Mouse (Mus musculus) heart, embryonic 11.5 days (tissue): Measurements from ENCODE around the gene Osbpl10. TPM values are rescaled to one million over a fixed set of nuclear protein-coding genes. Genes with fewer than 3 reads are reported as not detected.

Experiments
- ATAC-seq: fragments of 200-750 bp; cut with Nextera tagmentation; replicated peaks from 2 replicates; pipeline ENCODE4 v1.8.0; 2017; ENCODE audit warnings: moderate library complexity; ENCODE audit not compliant: insufficient number of reproducible peaks, low FRiP score, low TSS enrichment
- H3K27ac ChIP-seq: fragments of 300-500 bp; sonication (generic); 2 replicates; pipeline ENCODE4 v1.5.1; 2014; ENCODE audit warnings: mild to moderate bottlenecking, low read depth, low read length
- H3K27me3 ChIP-seq: fragments of 300-500 bp; sonication (generic); 2 replicates; pipeline ENCODE4 v1.6.1; 2014; ENCODE audit warnings: mild to moderate bottlenecking, low read length, mixed read lengths; ENCODE audit not compliant: control insufficient read depth, insufficient read depth
- H3K36me3 ChIP-seq: fragments of 300-500 bp; sonication (generic); 2 replicates; pipeline ENCODE4 v1.6.1; 2014; ENCODE audit warnings: mild to moderate bottlenecking, low read length, moderate library complexity, mixed read lengths; ENCODE audit not compliant: control insufficient read depth, insufficient read depth
- H3K4me1 ChIP-seq: fragments of 300-500 bp; sonication (generic); 2 replicates; pipeline ENCODE4 v1.6.1; 2014; ENCODE audit warnings: low read length; ENCODE audit not compliant: control insufficient read depth, insufficient read depth
- H3K4me2 ChIP-seq: fragments of 300-500 bp; sonication (generic); 2 replicates; pipeline ENCODE4 v1.6.1; 2014; ENCODE audit warnings: mild to moderate bottlenecking, moderate library complexity
- H3K4me3 ChIP-seq: fragments of 300-500 bp; sonication (generic); 2 replicates; pipeline ENCODE4 v1.5.1; 2014; ENCODE audit warnings: low read depth, low read length
- H3K9ac ChIP-seq: fragments of 300-500 bp; sonication (generic); 2 replicates; pipeline ENCODE4 v1.6.1; 2014; ENCODE audit warnings: mild to moderate bottlenecking, low read depth, low read length, moderate library complexity
- H3K9me3 ChIP-seq: fragments of 300-500 bp; sonication (generic); replicated peaks from 2 replicates; pipeline ENCODE4 v1.6.1; 2016; ENCODE audit warnings: low read length; ENCODE audit not compliant: control insufficient read depth
- WGBS: fragments of 180-500 bp; shearing (Covaris S2); extraction: QIAGEN DNeasy Blood & Tissue Kit; methylation state at CpG from one replicate; pipeline ENCODE4 v1.1.7; 2014; ENCODE audit not compliant: insufficient replicate concordance; 5-methylcytosine and 5-hydroxymethylcytosine counted together
- polyA plus RNA-seq: library from polyadenylated mRNA; unstranded; fragments of >200 nt; fragmentation: Nextera tagmentation; extraction: Ambion mirVana; gene quantifications from 2 replicates; pipeline ENCODE4 v1.2.1, GENCODE M21; 2014

The Osbpl10 gene
- polyA plus RNA-seq, 1 experiment from 2014 or later, result 1.6 TPM

DNA sequence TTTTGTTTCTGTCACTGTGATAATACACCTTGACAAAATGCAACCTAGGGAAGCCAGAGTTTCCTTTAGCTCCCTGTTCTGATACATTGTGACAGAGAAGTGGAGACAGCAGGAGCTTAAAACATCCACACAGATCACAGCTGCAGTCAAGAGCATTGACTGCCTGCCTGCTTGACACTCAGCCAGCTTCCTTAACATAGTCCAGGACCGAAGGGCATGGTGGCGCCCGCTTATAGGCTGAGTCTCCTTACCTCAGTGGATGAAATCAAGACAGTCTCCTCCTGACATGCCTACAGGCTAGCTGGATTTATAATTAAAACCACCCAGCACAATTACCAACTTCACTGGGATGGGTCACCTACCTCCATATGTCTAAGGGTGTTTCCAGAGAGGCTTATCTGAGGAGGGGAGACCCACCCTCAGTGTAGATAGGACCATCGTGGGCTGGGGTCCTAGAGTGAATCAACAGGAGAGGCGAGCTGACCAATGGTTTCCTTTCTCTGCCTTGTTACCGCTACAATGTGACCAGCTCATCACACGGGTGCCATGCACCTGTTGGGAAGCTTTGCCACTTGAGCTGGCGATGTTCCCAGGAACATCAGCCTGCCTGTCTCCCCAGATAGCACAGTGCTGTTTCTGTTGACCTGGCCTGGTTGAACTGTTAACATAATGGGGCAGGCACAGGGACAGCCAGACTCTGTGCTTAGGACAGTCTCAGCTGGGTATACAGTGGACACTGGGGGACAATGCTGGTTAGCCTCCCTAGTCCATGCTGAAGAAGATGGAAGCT, 76.9 kb downstream of the Osbpl10 start:
- H3K36me3 ChIP-seq, result no peaks in the 10 kb centered on the region
- no peak overlapping the region for H3K4me3 ChIP-seq
- peaks cover 19% of the 10 kb centered on the region for H3K4me1 ChIP-seq
- H3K27me3 ChIP-seq, result no peaks in the 10 kb centered on the region
- no peak for ATAC-seq
- H3K4me2 ChIP-seq, result peak overlapping the region; percentile 29; the same call in 1 of the 2 replicates
- WGBS, result 62% methylated on average over 8 of the region's 8 CpGs
- no peaks in the 10 kb centered on the region for H3K9me3 ChIP-seq
- H3K9ac ChIP-seq, result no peak overlapping the region
- H3K27ac ChIP-seq, result peak overlapping the region; percentile 10; the same call in 1 of the 2 replicates

DNA sequence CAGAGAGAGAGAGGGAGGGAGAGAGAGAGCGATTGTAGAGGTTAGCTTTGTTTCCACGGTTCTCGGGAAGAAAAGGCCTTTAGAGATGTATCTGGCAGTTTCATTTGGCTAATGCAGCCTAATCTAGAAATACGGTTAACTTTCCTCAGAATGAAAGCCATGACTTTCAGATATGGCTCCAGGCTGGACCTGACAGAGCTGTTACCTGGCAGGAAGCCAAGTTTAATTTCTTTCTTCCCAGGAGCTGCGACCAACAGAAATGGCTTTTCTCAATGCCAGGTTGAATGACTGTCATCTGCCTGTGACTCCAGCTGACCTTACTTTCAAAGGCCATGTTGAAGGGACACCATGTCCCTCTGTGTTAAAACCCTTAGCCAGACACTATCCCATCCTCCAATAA, 80.4 kb downstream of the Osbpl10 start:
- WGBS, result 44% methylated on average over 5 of the region's 5 CpGs
- no peak for ATAC-seq
- H3K27ac ChIP-seq, result peak overlapping the region; percentile 41; the same call in 1 of the 2 replicates
- H3K9me3 ChIP-seq, result no peaks in the 10 kb centered on the region
- no peak overlapping the region for H3K9ac ChIP-seq
- H3K4me1 ChIP-seq, result peaks cover 17% of the 10 kb centered on the region
- no peak overlapping the region for H3K4me2 ChIP-seq
- H3K4me3 ChIP-seq, result no peak overlapping the region
- H3K27me3 ChIP-seq, result no peaks in the 10 kb centered on the region
- no peaks in the 10 kb centered on the region for H3K36me3 ChIP-seq

DNA sequence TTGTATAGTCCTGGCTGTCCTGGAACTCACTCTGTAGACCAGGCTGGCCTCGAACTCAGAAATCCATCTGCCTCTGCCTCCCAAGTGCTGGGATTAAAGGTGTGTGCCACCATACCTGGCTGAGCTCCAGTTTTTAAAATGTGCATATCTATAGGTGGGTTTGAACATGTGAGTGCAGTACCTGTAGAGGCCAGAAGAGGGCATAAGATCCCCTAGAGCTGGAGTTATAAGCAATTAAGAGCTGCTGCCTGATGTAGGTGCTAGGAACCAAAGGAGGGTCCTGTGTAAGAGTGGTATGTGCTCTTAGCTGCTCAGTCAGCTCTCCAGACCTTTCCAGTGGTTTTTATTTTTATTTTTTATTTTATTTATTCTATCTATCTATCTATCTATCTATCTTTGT, 86.5 kb downstream of the Osbpl10 start:
- Histone ChIP-seq H3K4me3 (no peak overlapping the region), H3K36me3 (no peaks in the 10 kb centered on the region), H3K4me1 (no peaks in the 10 kb centered on the region), H3K9ac (no peak overlapping the region), H3K27me3 (no peaks in the 10 kb centered on the region), H3K4me2 (no peak overlapping the region), H3K9me3 (no peaks in the 10 kb centered on the region; the same call in 1 of the 2 replicates), H3K27ac (no peak overlapping the region)
- 88% methylated on average over 1 of the region's 1 CpGs for WGBS
- ATAC-seq, result no peak

DNA sequence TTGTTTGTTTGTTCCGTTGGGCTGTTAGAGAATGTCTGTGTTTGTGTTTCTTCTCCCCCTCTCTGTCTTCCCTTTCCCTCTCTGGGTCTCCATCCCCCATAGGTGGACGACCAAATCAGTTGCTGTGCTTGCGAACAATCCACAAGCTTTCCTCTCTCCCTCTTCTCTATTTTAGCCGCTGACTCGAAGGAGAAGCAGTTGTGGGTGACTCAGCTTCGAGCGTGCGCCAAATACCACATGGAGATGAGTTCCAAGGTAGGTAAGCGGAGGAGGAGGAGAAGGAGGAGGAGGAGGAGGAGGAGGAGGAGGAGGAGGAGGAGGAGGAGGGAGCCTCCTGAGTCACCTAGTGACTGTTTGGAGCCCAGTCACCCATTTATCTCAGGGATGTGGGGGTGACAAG, 88.7 kb downstream of the Osbpl10 start:
- H3K4me3 ChIP-seq, result no peak overlapping the region
- WGBS, result 64% methylated on average over 8 of the region's 9 CpGs
- H3K4me2 ChIP-seq, result no peak overlapping the region
- H3K27ac ChIP-seq, result no peak overlapping the region
- H3K9ac ChIP-seq, result no peak overlapping the region
- H3K4me1 ChIP-seq, result no peaks in the 10 kb centered on the region
- no peak for ATAC-seq
- no peaks in the 10 kb centered on the region for H3K36me3 ChIP-seq
- H3K9me3 ChIP-seq, result no peaks in the 10 kb centered on the region; the same call in 1 of the 2 replicates
- H3K27me3 ChIP-seq, result no peaks in the 10 kb centered on the region

DNA sequence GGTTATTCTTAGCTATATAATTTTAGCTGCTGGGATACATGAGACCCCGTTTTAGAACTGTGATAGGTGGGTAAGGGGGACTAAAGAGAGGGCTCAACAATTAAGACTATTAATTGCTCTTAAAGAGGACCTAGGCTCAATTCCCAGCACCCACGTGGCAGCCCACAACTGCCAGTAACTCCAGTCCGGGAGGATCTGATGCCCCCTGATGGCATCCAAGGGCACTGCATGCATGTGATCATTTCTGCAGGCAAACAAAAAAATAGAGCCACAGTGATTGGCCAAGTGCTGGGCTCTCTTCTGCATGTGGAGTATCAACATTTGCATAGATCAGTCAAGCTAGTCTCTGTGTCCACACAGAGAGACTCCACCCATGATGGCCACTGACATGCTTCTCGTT, 96.8 kb downstream of the Osbpl10 start:
- H3K4me2 ChIP-seq, result no peak overlapping the region
- ATAC-seq, result no peak
- no peaks in the 10 kb centered on the region for H3K4me1 ChIP-seq
- no peak overlapping the region for H3K27ac ChIP-seq
- peaks cover 4% of the 10 kb centered on the region; the same call in 1 of the 2 replicates for H3K9me3 ChIP-seq
- no peak overlapping the region for H3K4me3 ChIP-seq
- H3K9ac ChIP-seq, result no peak overlapping the region
- no peaks in the 10 kb centered on the region for H3K36me3 ChIP-seq
- WGBS, result 80% methylated on average over 4 of the region's 4 CpGs
- no peaks in the 10 kb centered on the region for H3K27me3 ChIP-seq

DNA sequence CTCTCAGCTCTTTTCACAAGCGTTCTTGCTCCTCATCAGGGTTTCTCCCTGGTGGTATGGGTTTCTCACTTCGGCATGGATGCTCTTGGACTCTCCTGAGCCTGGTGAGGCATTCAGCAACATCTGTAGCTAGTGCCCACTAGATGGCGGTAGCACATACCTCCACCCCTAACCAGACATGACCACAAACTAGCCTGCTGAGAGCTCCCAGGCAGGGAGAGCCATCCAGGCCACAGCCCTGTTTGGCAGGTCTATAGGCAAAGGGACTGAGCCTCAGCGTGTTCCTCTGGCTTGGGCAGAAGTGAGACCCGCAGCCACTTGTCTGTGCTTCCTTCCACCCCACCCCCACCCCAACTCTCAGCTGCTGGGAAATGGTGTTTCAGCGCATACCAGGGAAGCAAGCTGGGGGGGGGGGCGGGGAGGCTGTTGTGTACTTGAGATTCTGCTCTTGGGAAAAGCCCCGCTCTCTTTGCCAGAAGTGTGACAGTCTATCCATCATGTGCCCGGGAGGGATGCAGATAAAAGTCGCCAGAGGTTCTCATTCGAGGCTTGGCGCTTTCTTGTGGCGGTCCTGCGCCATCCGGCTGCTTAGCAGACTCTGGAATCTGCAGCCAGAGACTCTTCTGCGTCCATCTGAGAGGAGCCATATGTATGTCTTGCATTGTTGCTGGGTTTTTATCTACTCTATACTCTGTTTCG, 110.1 kb downstream of the Osbpl10 start:
- Histone ChIP-seq H3K4me2 (peak overlapping the region; percentile 11), H3K9me3 (no peaks in the 10 kb centered on the region), H3K27me3 (no peaks in the 10 kb centered on the region), H3K27ac (no peak overlapping the region), H3K36me3 (0 out of 2 replicates have a peak, but pooled peaks cover 3% of the 10 kb centered on the region), H3K9ac (peak overlapping the region; percentile 53; the same call in 1 of the 2 replicates), H3K4me3 (no peak overlapping the region), H3K4me1 (peaks cover 7% of the 10 kb centered on the region; the same call in 1 of the 2 replicates)
- 21% methylated on average over 16 of the region's 17 CpGs for WGBS
- ATAC-seq, result peak; percentile 67; the same call in 1 of the 2 replicates

DNA sequence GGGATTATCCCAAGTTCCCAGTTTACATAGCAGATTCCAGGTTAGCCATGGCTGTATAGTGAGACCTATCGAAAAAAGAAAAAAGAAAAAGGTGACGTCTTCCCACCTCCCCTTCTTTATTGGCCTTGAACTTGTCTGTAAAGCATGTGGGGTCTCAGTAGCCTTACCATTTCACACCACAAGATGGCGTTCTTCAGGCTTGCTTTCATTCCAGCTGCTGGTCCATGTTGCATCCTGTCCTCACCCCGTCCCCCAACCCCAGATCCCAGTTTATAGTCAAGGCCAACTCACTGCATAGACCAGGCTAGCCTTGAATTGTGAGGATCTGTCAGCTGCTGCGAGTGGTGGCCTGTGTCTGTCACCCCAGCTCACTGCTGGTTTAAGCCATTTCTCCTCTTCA, 111.3 kb downstream of the Osbpl10 start:
- no peak overlapping the region for H3K9ac ChIP-seq
- peaks cover 7% of the 10 kb centered on the region; the same call in 1 of the 2 replicates for H3K4me1 ChIP-seq
- no peak overlapping the region for H3K4me2 ChIP-seq
- H3K27me3 ChIP-seq, result no peaks in the 10 kb centered on the region
- H3K36me3 ChIP-seq, result 0 out of 2 replicates have a peak, but pooled peaks cover 3% of the 10 kb centered on the region
- no peaks in the 10 kb centered on the region for H3K9me3 ChIP-seq
- no peak overlapping the region for H3K27ac ChIP-seq
- 66% methylated on average over 5 of the region's 5 CpGs for WGBS
- H3K4me3 ChIP-seq, result no peak overlapping the region
- no peak for ATAC-seq

DNA sequence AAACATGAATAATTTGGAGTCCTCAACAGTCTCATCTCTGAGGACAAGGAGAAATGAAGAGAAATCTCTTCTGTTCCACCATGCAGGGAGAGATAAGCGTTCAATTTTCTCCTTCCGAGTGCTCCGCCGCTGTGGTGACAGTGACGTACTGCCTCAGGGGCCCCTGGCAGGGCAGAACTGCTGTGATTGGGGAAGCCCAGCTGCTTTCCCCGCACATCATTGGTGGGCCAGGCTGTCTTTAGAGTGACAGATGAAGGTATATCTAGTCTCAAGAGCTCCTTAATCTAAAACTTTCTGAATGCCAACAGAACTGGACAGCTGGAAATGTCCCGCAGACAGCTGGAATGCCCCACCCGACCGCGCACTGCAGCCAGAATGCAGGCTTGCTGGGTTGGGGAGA, 118.1 kb downstream of the Osbpl10 start:
- Histone ChIP-seq H3K27me3 (no peaks in the 10 kb centered on the region), H3K36me3 (0 out of 2 replicates have a peak, but pooled peaks cover 3% of the 10 kb centered on the region), H3K4me3 (0 out of 2 replicates have a peak overlapping the region, but pooled peaks have one; percentile 18), H3K4me2 (peak overlapping the region; percentile 54), H3K4me1 (no peaks in the 10 kb centered on the region), H3K9me3 (no peaks in the 10 kb centered on the region), H3K27ac (no peak overlapping the region), H3K9ac (no peak overlapping the region)
- 32% methylated on average over 10 of the region's 10 CpGs for WGBS
- ATAC-seq, result no peak
